Mouse (Mus musculus) neural tube, embryonic 11.5 days (tissue): ENCODE data around the gene Gm11985. TPM values are rescaled to one million over a fixed set of nuclear protein-coding genes. Genes with fewer than 3 reads are reported as not detected.
"Not testable (repeated sequence)": the region's sequence is repeated elsewhere in the genome, so short reads cannot be mapped to it uniquely, and the experiment has no call there.

ENCODE experiments used
- ATAC-seq: fragments of 200-750 bp; cut with Nextera tagmentation; 2 replicates; pipeline ENCODE4 v1.8.0; 2017; ENCODE audit warnings: moderate number of reproducible peaks, mild to moderate bottlenecking, moderate TSS enrichment, moderate library complexity; ENCODE audit not compliant: insufficient read depth, low FRiP score, low TSS enrichment
- DNase-seq: peaks from one replicate; pipeline ENCODE4 v3.0.0-alpha.2; 2015; ENCODE audit warnings: low spot score
- H3K27ac ChIP-seq: fragments of 300-500 bp; sonication (generic); 2 replicates; pipeline ENCODE4 v1.5.1; 2014; ENCODE audit warnings: low read depth, mild to moderate bottlenecking, low read length
- H3K27me3 ChIP-seq: fragments of 300-500 bp; sonication (generic); 2 replicates; pipeline ENCODE4 v1.6.1; 2014; ENCODE audit warnings: mild to moderate bottlenecking, low read length, mixed read lengths; ENCODE audit not compliant: control insufficient read depth, insufficient read depth
- H3K36me3 ChIP-seq: fragments of 300-500 bp; sonication (generic); 2 replicates; pipeline ENCODE4 v1.6.1; 2014; ENCODE audit warnings: mild to moderate bottlenecking, low read length, moderate library complexity, mixed read lengths; ENCODE audit not compliant: control insufficient read depth, insufficient read depth
- H3K4me1 ChIP-seq: fragments of 300-500 bp; sonication (generic); 2 replicates; pipeline ENCODE4 v1.6.1; 2014; ENCODE audit warnings: low read length, mixed read lengths; ENCODE audit not compliant: control insufficient read depth, insufficient read depth
- H3K4me2 ChIP-seq: fragments of 300-500 bp; sonication (generic); 2 replicates; pipeline ENCODE4 v1.6.1; 2014; ENCODE audit warnings: low read depth, mild to moderate bottlenecking, moderate library complexity
- H3K4me3 ChIP-seq: fragments of 300-500 bp; sonication (generic); 2 replicates; pipeline ENCODE4 v1.5.1; 2014; ENCODE audit warnings: low read depth, low read length
- H3K9ac ChIP-seq: fragments of 300-500 bp; sonication (generic); 2 replicates; pipeline ENCODE4 v1.6.1; 2014; ENCODE audit warnings: mild to moderate bottlenecking, low read length
- H3K9me3 ChIP-seq: fragments of 300-500 bp; sonication (generic); 2 replicates; pipeline ENCODE4 v1.6.1; 2016; ENCODE audit warnings: low read length; ENCODE audit not compliant: control insufficient read depth
- WGBS: fragments of 180-500 bp; shearing (Covaris S2); extraction: QIAGEN DNeasy Blood & Tissue Kit; methylation state at CpG from one replicate; pipeline ENCODE4 v1.1.7; 2014; 5-methylcytosine and 5-hydroxymethylcytosine counted together
- polyA plus RNA-seq: library from polyadenylated mRNA; unstranded; fragments of >200 nt; fragmentation: Nextera tagmentation; extraction: Ambion mirVana; gene quantifications from 2 replicates; pipeline ENCODE4 v1.2.1, GENCODE M21; 2014

The Gm11985 gene
- polyA plus RNA-seq, 1 experiment from 2014 or later, result not detected

DNA sequence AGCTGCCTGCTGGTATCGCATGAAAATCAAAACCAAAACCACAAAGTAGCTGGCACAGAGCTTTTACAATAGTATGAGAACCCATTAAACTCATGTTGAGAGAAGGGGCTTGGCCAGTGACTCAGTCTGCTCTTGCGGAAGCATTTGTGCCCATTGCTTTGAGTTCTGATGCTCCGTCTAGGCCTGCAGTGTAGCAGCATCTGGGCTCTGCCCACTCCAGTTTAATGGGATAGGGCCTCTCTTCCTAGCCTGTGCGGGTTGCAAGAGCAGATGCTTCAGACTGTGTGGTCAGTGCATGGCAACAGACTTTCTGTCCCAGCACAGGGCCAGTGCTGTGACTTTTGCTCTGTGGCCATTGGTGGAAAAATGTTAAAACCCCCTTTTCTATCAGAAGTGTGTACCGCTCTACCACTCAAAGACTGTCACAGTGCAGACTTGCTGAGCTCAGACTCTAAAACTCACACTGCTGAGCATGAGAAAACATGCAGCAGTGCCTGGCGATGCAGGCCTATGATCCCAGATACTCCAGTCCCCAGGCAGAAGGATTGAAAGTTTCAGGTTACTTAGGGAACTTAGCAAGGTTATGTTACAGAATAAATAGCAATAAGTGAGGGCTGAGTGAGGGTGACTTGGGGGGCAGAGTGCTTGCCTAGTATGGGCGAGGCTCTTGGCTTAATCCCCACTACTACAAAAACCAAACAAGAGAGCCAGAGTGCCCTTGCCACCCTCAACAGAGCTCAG is 38.6 kb upstream of the Gm11985 start:
- no peak overlapping the region for H3K27ac ChIP-seq
- H3K36me3 ChIP-seq, result no peaks in the 10 kb centered on the region
- no peaks in the 10 kb centered on the region for H3K27me3 ChIP-seq
- no peak overlapping the region for H3K9ac ChIP-seq
- ATAC-seq, result no peak
- DNase-seq, result no peak
- 78% methylated on average over 7 of the region's 7 CpGs for WGBS
- no peak overlapping the region for H3K4me3 ChIP-seq
- no peak overlapping the region for H3K4me2 ChIP-seq
- H3K9me3 ChIP-seq, result no peaks in the 10 kb centered on the region
- H3K4me1 ChIP-seq, result no peaks in the 10 kb centered on the region

GRCm38 (mm10) chr11:7226200-7226599 is 37.8 kb upstream of the Gm11985 start:
- H3K4me3 ChIP-seq, result no peak overlapping the region
- ATAC-seq (no peak), DNase-seq (no peak)
- no peaks in the 10 kb centered on the region for H3K4me1 ChIP-seq
- 69% methylated on average over 2 of the region's 2 CpGs for WGBS
- H3K9ac ChIP-seq, result no peak overlapping the region
- H3K36me3 ChIP-seq, result no peaks in the 10 kb centered on the region
- H3K4me2 ChIP-seq, result no peak overlapping the region
- H3K9me3 ChIP-seq, result no peaks in the 10 kb centered on the region
- no peak overlapping the region for H3K27ac ChIP-seq
- H3K27me3 ChIP-seq, result no peaks in the 10 kb centered on the region

GRCm38 (mm10) chr11:7221826-7222225 is 33.5 kb upstream of the Gm11985 start:
- ATAC-seq, H3K4me3 ChIP-seq, H3K36me3 ChIP-seq, H3K9me3 ChIP-seq, H3K4me1 ChIP-seq, H3K4me2 ChIP-seq, H3K9ac ChIP-seq, H3K27ac ChIP-seq, DNase-seq, H3K27me3 ChIP-seq: not testable (repeated sequence)
- 76% methylated on average over 8 of the region's 8 CpGs for WGBS

GRCm38 (mm10) chr11:7215703-7216102 is 27.3 kb upstream of the Gm11985 start:
- Histone ChIP-seq H3K9ac (no peak overlapping the region), H3K4me2 (no peak overlapping the region), H3K36me3 (no peaks in the 10 kb centered on the region), H3K9me3 (no peaks in the 10 kb centered on the region), H3K27ac (no peak overlapping the region), H3K4me3 (no peak overlapping the region), H3K27me3 (peaks cover 14% of the 10 kb centered on the region), H3K4me1 (peaks cover 11% of the 10 kb centered on the region)
- WGBS, result 20% methylated on average over 8 of the region's 8 CpGs
- no peak for ATAC-seq
- DNase-seq, result peak; percentile 75

GRCm38 (mm10) chr11:7214761-7215160 is 26.4 kb upstream of the Gm11985 start:
- no peak for ATAC-seq
- Histone ChIP-seq H3K36me3 (no peaks in the 10 kb centered on the region), H3K9me3 (no peaks in the 10 kb centered on the region), H3K27me3 (peaks cover 14% of the 10 kb centered on the region), H3K27ac (no peak overlapping the region), H3K4me3 (peak overlapping the region; percentile 56; the same call in 1 of the 2 replicates), H3K4me2 (peak overlapping the region; percentile 86), H3K9ac (no peak overlapping the region), H3K4me1 (peaks cover 11% of the 10 kb centered on the region)
- DNase-seq, result peak; percentile 72
- 9% methylated on average over 14 of the region's 14 CpGs for WGBS

GRCm38 (mm10) chr11:7214342-7214660 is 25.9 kb upstream of the Gm11985 start:
- no peak overlapping the region for H3K27ac ChIP-seq
- H3K36me3 ChIP-seq, result no peaks in the 10 kb centered on the region
- H3K4me3 ChIP-seq, result peak overlapping the region; percentile 56
- no peak overlapping the region for H3K9ac ChIP-seq
- no peaks in the 10 kb centered on the region for H3K9me3 ChIP-seq
- ATAC-seq (no peak), DNase-seq (no peak)
- H3K4me2 ChIP-seq, result peak overlapping the region; percentile 86
- peaks cover 11% of the 10 kb centered on the region for H3K4me1 ChIP-seq
- WGBS, result under 1% methylated on average over 12 of the region's 12 CpGs
- H3K27me3 ChIP-seq, result peaks cover 14% of the 10 kb centered on the region

DNA sequence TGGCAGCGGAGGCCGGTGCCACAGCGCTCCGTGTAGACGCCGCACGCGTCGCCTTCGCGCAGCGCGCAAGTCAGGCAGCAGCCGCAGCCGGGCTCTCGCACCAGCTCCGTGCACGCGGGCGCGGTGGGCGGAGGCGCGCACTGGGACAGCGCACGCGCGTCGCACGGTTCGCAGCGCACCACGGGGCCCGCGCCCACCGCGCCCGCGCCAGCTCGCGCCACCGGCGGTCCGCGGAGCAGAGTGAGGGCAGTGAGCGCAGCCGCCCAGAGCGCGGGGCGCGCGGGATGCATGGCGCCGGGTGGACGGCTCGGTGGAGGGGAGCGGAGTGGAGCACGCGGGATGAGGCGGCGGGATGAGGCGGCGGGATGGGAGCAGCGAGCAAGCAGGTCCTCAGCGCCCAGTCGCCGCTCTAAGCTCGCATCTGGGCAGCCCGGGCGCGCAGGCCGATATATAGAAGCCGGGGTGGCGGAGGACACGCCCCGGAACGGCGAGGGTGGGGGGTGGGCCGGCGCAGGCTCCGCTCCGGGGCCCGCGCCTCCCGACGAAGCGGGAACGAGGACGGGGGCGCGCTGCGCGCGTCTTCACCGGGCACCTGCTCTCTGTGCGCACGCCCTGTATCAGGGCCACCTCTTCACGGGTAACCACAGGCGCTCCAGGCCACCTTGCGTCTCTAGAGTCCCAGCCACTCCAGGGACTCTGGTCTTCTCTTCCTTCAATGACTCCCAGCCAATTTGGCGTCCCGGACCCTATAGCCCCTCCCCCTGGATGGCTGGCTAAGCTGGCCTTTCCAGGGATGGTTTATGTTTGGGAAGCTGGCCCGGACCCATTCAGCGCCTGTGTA is 25.4 kb upstream of the Gm11985 start, which contains the start of gene Igfbp3:
TSS of gene Igfbp3 (minus strand) at position 423 of the 841 bp plus-strand sequence.
- Histone ChIP-seq H3K27ac (no peak within 1 kb of the TSS), H3K9me3 (no peaks in the 10 kb centered on the region)

DNA sequence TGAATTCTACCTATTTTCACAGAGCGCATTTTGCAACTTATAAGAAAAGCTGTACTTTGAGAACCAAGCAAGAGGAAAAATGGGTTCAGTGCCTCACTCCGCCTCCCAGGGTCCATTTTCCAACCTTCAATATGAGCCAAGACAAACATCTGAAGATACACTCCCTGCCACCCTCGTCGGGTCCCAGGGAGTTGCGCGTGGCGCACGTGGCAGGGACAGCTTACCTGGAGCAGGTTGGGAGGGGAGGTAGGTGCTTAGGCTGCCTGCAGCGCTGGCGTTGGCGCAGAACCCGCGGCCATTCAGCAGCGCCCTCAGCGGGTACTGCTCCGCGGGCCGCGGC is 24.8 kb upstream of the Gm11985 start:
- no peaks in the 10 kb centered on the region for H3K9me3 ChIP-seq
- 1% methylated on average over 17 of the region's 19 CpGs for WGBS
- peaks cover 14% of the 10 kb centered on the region for H3K27me3 ChIP-seq
- peak overlapping the region; percentile 86 for H3K4me2 ChIP-seq
- no peak; the same call in 1 of the 2 replicates for ATAC-seq
- H3K4me3 ChIP-seq, result peak overlapping the region; percentile 56
- peak overlapping the region; percentile 66 for H3K9ac ChIP-seq
- H3K4me1 ChIP-seq, result peaks cover 11% of the 10 kb centered on the region
- H3K36me3 ChIP-seq, result no peaks in the 10 kb centered on the region
- no peak for DNase-seq
- H3K27ac ChIP-seq, result no peak overlapping the region

More for the DNA sequence above, 25.4 kb upstream of the Gm11985 start, which contains the start of gene Igfbp3:
- H3K27me3 ChIP-seq, result peaks cover 14% of the 10 kb centered on the region
- peak within 1 kb of the TSS; percentile 66 for H3K9ac ChIP-seq
- peak; percentile 83 for DNase-seq
- peak within 1 kb of the TSS; percentile 56 for H3K4me3 ChIP-seq
- H3K36me3 ChIP-seq, result no peaks in the 10 kb centered on the region
- peak; percentile 81 for ATAC-seq
- peaks cover 11% of the 10 kb centered on the region for H3K4me1 ChIP-seq
- WGBS, result under 1% methylated on average over 65 of the region's 104 CpGs
- H3K4me2 ChIP-seq, result peak within 1 kb of the TSS; percentile 86
